Mouse (Mus musculus) lung, embryonic 16.5 days (tissue): Measurements from ENCODE around the gene Ptpdc1. TPM values are rescaled to one million over a fixed set of nuclear protein-coding genes. Genes with fewer than 3 reads are reported as not detected.
A peak's percentile ranks its signal among the peaks of the same experiment; 100 is the strongest.

Source experiments
- ATAC-seq: fragments of 200-750 bp; cut with Nextera tagmentation; 2 replicates; pipeline ENCODE4 v1.8.0; 2017; ENCODE audit warnings: low read depth, mild to moderate bottlenecking, moderate library complexity
- H3K27ac ChIP-seq: fragments of 300-500 bp; sonication (generic); 2 replicates; pipeline ENCODE4 v1.5.1; 2014; ENCODE audit warnings: mild to moderate bottlenecking, control low read depth, low read length
- H3K27me3 ChIP-seq: fragments of 300-500 bp; sonication (generic); 2 replicates; pipeline ENCODE4 v1.6.1; 2014; ENCODE audit warnings: low read depth, low read length, mixed read lengths; ENCODE audit not compliant: control insufficient read depth, insufficient read depth
- H3K36me3 ChIP-seq: fragments of 300-500 bp; sonication (generic); 2 replicates; pipeline ENCODE4 v1.6.1; 2014; ENCODE audit warnings: low read length; ENCODE audit not compliant: control insufficient read depth, insufficient read depth
- H3K4me1 ChIP-seq: fragments of 300-500 bp; sonication (generic); replicated peaks from 2 replicates; pipeline ENCODE4 v1.6.1; 2014; ENCODE audit warnings: low read length, mixed read lengths; ENCODE audit not compliant: control insufficient read depth, insufficient read depth
- H3K4me2 ChIP-seq: fragments of 300-500 bp; sonication (generic); 2 replicates; pipeline ENCODE4 v1.6.1; 2014; ENCODE audit warnings: low read depth, low read length, control low read depth
- H3K4me3 ChIP-seq: fragments of 300-500 bp; sonication (generic); 2 replicates; pipeline ENCODE4 v1.5.1; 2014; ENCODE audit warnings: mild to moderate bottlenecking, low read length, control low read depth
- H3K9ac ChIP-seq: fragments of 300-500 bp; sonication (generic); 2 replicates; pipeline ENCODE4 v1.6.1; 2014; ENCODE audit warnings: low read length, control low read depth
- H3K9me3 ChIP-seq: fragments of 300-500 bp; sonication (generic); 2 replicates; pipeline ENCODE4 v1.6.1; 2016; ENCODE audit warnings: low read length; ENCODE audit not compliant: control insufficient read depth
- WGBS: fragments of 180-500 bp; shearing (Covaris S2); extraction: QIAGEN DNeasy Blood & Tissue Kit; methylation state at CpG from one replicate; pipeline ENCODE4 v1.1.7; 2014; 5-methylcytosine and 5-hydroxymethylcytosine counted together
- polyA plus RNA-seq: library from polyadenylated mRNA; unstranded; fragments of >200 nt; fragmentation: Nextera tagmentation; extraction: Ambion mirVana; gene quantifications from 2 replicates; pipeline ENCODE4 v1.2.1, GENCODE M21; 2015

The Ptpdc1 gene
- polyA plus RNA-seq, 1 experiment from 2014 or later, result 9.2 TPM

- no peak overlapping the region for H3K4me2 ChIP-seq
Observed at GRCm38 (mm10) chr13:48577836-48578235, 47.6 kb downstream of the Ptpdc1 start.

GRCm38 (mm10) chr13:48577007-48577406, 48.5 kb downstream of the Ptpdc1 start:
- Histone ChIP-seq H3K27me3 (no peaks in the 10 kb centered on the region), H3K4me3 (no peak overlapping the region), H3K9ac (no peak overlapping the region), H3K9me3 (no peaks in the 10 kb centered on the region), H3K4me2 (no peak overlapping the region), H3K36me3 (no peaks in the 10 kb centered on the region), H3K4me1 (peaks cover 26% of the 10 kb centered on the region), H3K27ac (no peak overlapping the region)
- ATAC-seq, result no peak
- WGBS, result 69% methylated on average over 6 of the region's 6 CpGs

More at GRCm38 (mm10) chr13:48577836-48578235, 47.6 kb downstream of the Ptpdc1 start:
- Histone ChIP-seq H3K27ac (no peak overlapping the region), H3K4me1 (peaks cover 25% of the 10 kb centered on the region), H3K27me3 (no peaks in the 10 kb centered on the region), H3K36me3 (no peaks in the 10 kb centered on the region; the same call in 1 of the 2 replicates), H3K9me3 (no peaks in the 10 kb centered on the region), H3K4me3 (no peak overlapping the region), H3K9ac (no peak overlapping the region)
- WGBS, result 41% methylated on average over 11 of the region's 11 CpGs
- no peak for ATAC-seq

GRCm38 (mm10) chr13:48574718-48575117, 50.7 kb downstream of the Ptpdc1 start:
- H3K27me3 ChIP-seq, result no peaks in the 10 kb centered on the region
- 49% methylated on average over 6 of the region's 6 CpGs for WGBS
- H3K36me3 ChIP-seq, result no peaks in the 10 kb centered on the region
- H3K4me2 ChIP-seq, result peak overlapping the region; percentile 30; the same call in 1 of the 2 replicates
- H3K9ac ChIP-seq, result no peak overlapping the region
- no peaks in the 10 kb centered on the region for H3K9me3 ChIP-seq
- H3K27ac ChIP-seq, result peak overlapping the region; percentile 84
- peaks cover 26% of the 10 kb centered on the region for H3K4me1 ChIP-seq
- no peak for ATAC-seq
- H3K4me3 ChIP-seq, result no peak overlapping the region

GRCm38 (mm10) chr13:48573525-48574355, 51.7 kb downstream of the Ptpdc1 start:
- Histone ChIP-seq H3K4me1 (peaks cover 28% of the 10 kb centered on the region), H3K4me3 (no peak overlapping the region), H3K4me2 (peak overlapping the region; percentile 30), H3K9ac (peak overlapping the region; percentile 30; the same call in 1 of the 2 replicates), H3K36me3 (no peaks in the 10 kb centered on the region), H3K27ac (peak overlapping the region; percentile 84), H3K9me3 (no peaks in the 10 kb centered on the region), H3K27me3 (no peaks in the 10 kb centered on the region)
- 33% methylated on average over 19 of the region's 19 CpGs for WGBS
- ATAC-seq, result peak; percentile 84

GRCm38 (mm10) chr13:48572127-48572526, 53.3 kb downstream of the Ptpdc1 start:
- no peak overlapping the region for H3K27ac ChIP-seq
- no peak for ATAC-seq
- H3K9ac ChIP-seq, result no peak overlapping the region
- 54% methylated on average over 1 of the region's 1 CpGs for WGBS
- H3K36me3 ChIP-seq, result no peaks in the 10 kb centered on the region
- H3K27me3 ChIP-seq, result no peaks in the 10 kb centered on the region
- H3K4me1 ChIP-seq, result peaks cover 28% of the 10 kb centered on the region
- H3K9me3 ChIP-seq, result no peaks in the 10 kb centered on the region
- no peak overlapping the region for H3K4me2 ChIP-seq
- H3K4me3 ChIP-seq, result no peak overlapping the region

- ATAC-seq, result no peak
- WGBS, result 73% methylated on average over 5 of the region's 5 CpGs
- Histone ChIP-seq H3K9ac (no peak overlapping the region), H3K4me2 (no peak overlapping the region), H3K4me3 (no peak overlapping the region), H3K9me3 (no peaks in the 10 kb centered on the region), H3K4me1 (peaks cover 30% of the 10 kb centered on the region), H3K27ac (no peak overlapping the region), H3K36me3 (no peaks in the 10 kb centered on the region), H3K27me3 (no peaks in the 10 kb centered on the region)
Observed at GRCm38 (mm10) chr13:48571298-48571697, 54.2 kb downstream of the Ptpdc1 start.

- Histone ChIP-seq H3K27me3 (no peaks in the 10 kb centered on the region), H3K4me1 (peaks cover 28% of the 10 kb centered on the region), H3K4me2 (no peak overlapping the region), H3K9me3 (no peaks in the 10 kb centered on the region), H3K9ac (no peak overlapping the region), H3K4me3 (no peak overlapping the region), H3K27ac (no peak overlapping the region), H3K36me3 (no peaks in the 10 kb centered on the region)
- ATAC-seq, result no peak
- WGBS, result 65% methylated on average over 5 of the region's 5 CpGs
Observed at GRCm38 (mm10) chr13:48569576-48570132, 55.8 kb downstream of the Ptpdc1 start.

- WGBS, result 51% methylated on average over 3 of the region's 3 CpGs
- no peak overlapping the region for H3K4me2 ChIP-seq
- no peaks in the 10 kb centered on the region for H3K36me3 ChIP-seq
- peak; percentile 21; the same call in 1 of the 2 replicates for ATAC-seq
- no peaks in the 10 kb centered on the region for H3K9me3 ChIP-seq
- H3K27ac ChIP-seq, result peak overlapping the region; percentile 41
- no peaks in the 10 kb centered on the region for H3K27me3 ChIP-seq
- no peak overlapping the region for H3K9ac ChIP-seq
- peaks cover 14% of the 10 kb centered on the region for H3K4me1 ChIP-seq
- no peak overlapping the region for H3K4me3 ChIP-seq
Observed at GRCm38 (mm10) chr13:48567646-48568045, 57.8 kb downstream of the Ptpdc1 start.

GRCm38 (mm10) chr13:48566116-48566935, 59.1 kb downstream of the Ptpdc1 start:
- Histone ChIP-seq H3K27me3 (no peaks in the 10 kb centered on the region), H3K9ac (peak overlapping the region; percentile 65), H3K27ac (peak overlapping the region; percentile 99), H3K4me3 (no peak overlapping the region), H3K4me2 (peak overlapping the region; percentile 38), H3K36me3 (no peaks in the 10 kb centered on the region), H3K9me3 (no peaks in the 10 kb centered on the region), H3K4me1 (peaks cover 14% of the 10 kb centered on the region)
- WGBS, result 6% methylated on average over 13 of the region's 13 CpGs
- ATAC-seq, result peak; percentile 94
